Mouse (Mus musculus) hindbrain, embryonic 14.5 days (tissue): ENCODE data around the gene Nucb1. TPM values are rescaled to one million over a fixed set of nuclear protein-coding genes. Genes with fewer than 3 reads are reported as not detected.
"Not testable (repeated sequence)": the region's sequence is repeated elsewhere in the genome, so short reads cannot be mapped to it uniquely, and the experiment has no call there.

ENCODE experiments used
- ATAC-seq: fragments of 200-750 bp; cut with Nextera tagmentation; 2 replicates; pipeline ENCODE4 v1.8.0; 2017; ENCODE audit warnings: moderate number of reproducible peaks, mild to moderate bottlenecking, moderate TSS enrichment, moderate library complexity; ENCODE audit not compliant: low FRiP score
- DNase-seq: peaks from one replicate; pipeline ENCODE4 v3.0.0-alpha.2; 2015; ENCODE audit warnings: low spot score
- H3K27ac ChIP-seq: fragments of 300-500 bp; sonication (generic); 2 replicates; pipeline ENCODE4 v1.5.1; 2014; ENCODE audit warnings: mild to moderate bottlenecking, moderate library complexity
- H3K27me3 ChIP-seq: fragments of 300-500 bp; sonication (generic); 2 replicates; pipeline ENCODE4 v1.6.1; 2014; ENCODE audit warnings: mild to moderate bottlenecking, low read length, mixed read lengths; ENCODE audit not compliant: control insufficient read depth, insufficient read depth
- H3K36me3 ChIP-seq: fragments of 300-500 bp; sonication (generic); replicated peaks from 2 replicates; pipeline ENCODE4 v1.6.1; 2014; ENCODE audit not compliant: control insufficient read depth, insufficient read depth
- H3K4me1 ChIP-seq: fragments of 300-500 bp; sonication (generic); replicated peaks from 2 replicates; pipeline ENCODE4 v1.6.1; 2014; ENCODE audit warnings: antibody characterized with exemption, low read length, mixed read lengths; ENCODE audit not compliant: control insufficient read depth, insufficient read depth
- H3K4me2 ChIP-seq: fragments of 300-500 bp; sonication (generic); replicated peaks from 2 replicates; pipeline ENCODE4 v1.6.1; 2014; ENCODE audit warnings: mild to moderate bottlenecking, moderate library complexity
- H3K4me3 ChIP-seq: fragments of 300-500 bp; sonication (generic); replicated peaks from 2 replicates; pipeline ENCODE4 v1.5.1; 2014; ENCODE audit warnings: mild to moderate bottlenecking, low read length
- H3K9ac ChIP-seq: fragments of 300-500 bp; sonication (generic); 2 replicates; pipeline ENCODE4 v1.6.1; 2014
- H3K9me3 ChIP-seq: fragments of 300-500 bp; sonication (generic); 2 replicates; pipeline ENCODE4 v1.6.1; 2016; ENCODE audit warnings: low read length; ENCODE audit not compliant: control insufficient read depth
- WGBS: fragments of 180-500 bp; shearing (Covaris S2); extraction: QIAGEN DNeasy Blood & Tissue Kit; methylation state at CpG from one replicate; pipeline ENCODE4 v1.1.7; 2014; 5-methylcytosine and 5-hydroxymethylcytosine counted together
- polyA plus RNA-seq: library from polyadenylated mRNA; unstranded; fragments of >200 nt; fragmentation: Nextera tagmentation; extraction: Ambion mirVana; gene quantifications from 2 replicates; pipeline ENCODE4 v1.2.1, GENCODE M21; 2014

Gene Nucb1
- polyA plus RNA-seq, 1 experiment from 2014 or later: 121 TPM

DNA sequence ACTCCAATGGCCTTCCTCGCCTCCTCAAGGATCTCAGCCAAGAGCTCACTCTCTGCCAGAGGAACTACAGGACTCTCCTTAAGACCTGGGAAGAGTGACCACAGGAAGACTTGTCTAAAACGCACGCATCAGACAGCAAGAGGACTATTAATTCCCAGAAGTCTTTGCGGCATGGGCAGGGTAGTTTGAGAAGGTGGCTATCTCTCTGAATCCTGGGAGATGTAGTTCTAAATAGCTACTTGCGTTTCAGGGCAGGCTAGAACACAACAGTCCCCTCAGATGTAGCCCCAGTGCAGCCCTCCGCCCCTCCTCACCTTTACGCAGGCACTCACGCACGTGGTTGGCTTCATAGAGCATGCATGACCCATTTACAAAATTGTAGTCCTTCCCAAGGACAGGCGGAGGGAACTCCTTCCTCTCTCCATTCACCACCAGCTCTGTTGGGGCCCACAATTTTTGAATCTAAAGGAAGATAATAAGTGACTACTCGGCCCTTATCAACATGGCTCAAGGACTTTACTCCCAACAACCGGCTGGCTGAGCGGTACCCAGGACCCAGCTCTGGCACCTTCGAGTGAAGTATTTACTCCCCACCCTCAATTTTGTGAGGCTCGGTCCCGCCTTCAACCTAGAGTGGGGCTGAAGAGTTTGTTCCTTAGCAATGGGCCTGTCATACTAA is 34.8 kb downstream of the Nucb1 start:
- Histone ChIP-seq H3K4me1 (no peaks in the 10 kb centered on the region), H3K36me3 (no peaks in the 10 kb centered on the region), H3K4me3 (no peak overlapping the region), H3K27ac (no peak overlapping the region), H3K9me3 (no peaks in the 10 kb centered on the region), H3K9ac (no peak overlapping the region), H3K4me2 (peak overlapping the region; percentile 33; the same call in 1 of the 2 replicates), H3K27me3 (no peaks in the 10 kb centered on the region)
- ATAC-seq: no peak
- no peak for DNase-seq
- 79% methylated on average over 16 of the region's 16 CpGs for WGBS

DNA sequence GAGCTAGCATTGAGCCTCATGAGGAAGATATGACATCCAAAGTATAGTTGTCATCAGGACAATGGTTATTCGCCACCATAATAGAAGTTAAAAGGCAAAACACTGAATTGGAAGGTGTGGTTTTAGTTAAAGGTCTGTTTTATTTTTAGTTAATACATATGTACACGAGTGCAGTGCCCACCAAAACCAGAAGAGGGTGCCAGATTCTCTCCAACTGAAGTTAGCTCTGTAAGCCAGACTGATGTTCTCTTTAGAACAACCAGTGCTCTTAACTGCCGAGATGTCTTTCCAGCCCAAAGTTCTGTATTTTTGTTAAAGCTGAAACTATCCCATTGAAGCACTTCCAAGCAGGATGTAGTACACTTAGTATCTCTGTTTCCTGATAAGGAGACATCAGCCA is 39.3 kb downstream of the Nucb1 start:
- H3K9ac ChIP-seq: no peak overlapping the region
- no peaks in the 10 kb centered on the region for H3K36me3 ChIP-seq
- 12% methylated on average over 3 of the region's 3 CpGs for WGBS
- H3K4me3 ChIP-seq: no peak overlapping the region
- peak; percentile 91 for DNase-seq
- no peaks in the 10 kb centered on the region for H3K9me3 ChIP-seq
- H3K4me1 ChIP-seq: peaks cover 6% of the 10 kb centered on the region
- H3K27me3 ChIP-seq: no peaks in the 10 kb centered on the region
- H3K27ac ChIP-seq: no peak overlapping the region
- ATAC-seq: no peak
- no peak overlapping the region for H3K4me2 ChIP-seq

- Histone ChIP-seq H3K4me2 (peak overlapping the region; percentile 95), H3K27me3 (no peaks in the 10 kb centered on the region), H3K36me3 (peaks cover 35% of the 10 kb centered on the region), H3K9ac (peak overlapping the region; percentile 88), H3K4me1 (peaks cover 15% of the 10 kb centered on the region), H3K27ac (no peak overlapping the region), H3K9me3 (no peaks in the 10 kb centered on the region), H3K4me3 (peak overlapping the region; percentile 86)
- 37% methylated on average over 7 of the region's 7 CpGs for WGBS
- DNase-seq: no peak
- no peak; the same call in 1 of the 2 replicates for ATAC-seq
These were observed 43.0 kb downstream of the Nucb1 start for GRCm38 (mm10) chr7:45467090-45467670.

DNA sequence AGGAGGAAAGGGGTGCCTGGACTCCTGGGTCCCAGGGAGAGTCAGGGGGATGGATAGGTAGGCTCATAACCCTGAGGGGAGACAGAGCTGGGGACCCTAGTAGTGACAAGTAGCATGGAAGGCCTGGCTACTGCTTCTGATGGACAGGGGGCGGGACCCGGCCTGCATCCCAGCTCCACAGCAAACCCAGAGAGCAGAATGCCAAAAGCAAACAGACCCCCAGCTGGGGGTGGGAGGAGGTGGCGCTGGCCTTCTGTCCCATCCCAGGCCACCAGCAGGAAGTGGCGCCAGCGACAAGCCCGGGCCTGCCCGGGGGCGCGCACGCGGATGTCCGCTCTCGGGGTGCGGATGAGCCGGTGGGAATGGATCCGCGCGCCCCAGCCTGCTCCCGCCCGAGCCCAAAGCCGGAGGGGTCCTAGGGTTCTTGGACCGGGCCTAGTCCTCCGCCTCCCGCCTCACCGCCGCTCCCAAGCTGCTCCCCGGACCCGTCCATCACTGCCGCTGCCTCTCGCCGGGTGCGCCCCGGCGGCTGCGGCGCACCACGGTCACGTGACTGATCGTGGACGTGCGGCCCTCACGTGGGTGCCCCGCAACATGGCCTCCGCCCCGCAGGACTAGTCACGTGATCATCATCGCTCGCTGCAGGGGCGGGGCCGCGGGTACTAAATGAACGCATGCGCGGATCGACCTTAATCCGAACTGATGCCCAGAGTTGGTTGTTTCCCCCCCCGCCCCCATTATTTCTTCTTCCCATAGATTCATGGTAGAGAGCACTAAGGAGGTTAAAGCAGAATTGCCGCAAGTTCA is 43.7 kb downstream of the Nucb1 start, which contains the start of gene Bax:
TSS of gene Bax (minus strand) at position 616 of the 807 bp plus-strand sequence.
- under 1% methylated on average over 56 of the region's 58 CpGs for WGBS
- peak within 1 kb of the TSS; percentile 72; the same call in 1 of the 2 replicates for H3K27ac ChIP-seq
- H3K4me2 ChIP-seq: peak within 1 kb of the TSS; percentile 95
- DNase-seq (peak; percentile 98), ATAC-seq (peak; percentile 80)
- peak within 1 kb of the TSS; percentile 86 for H3K4me3 ChIP-seq
- peaks cover 15% of the 10 kb centered on the region for H3K4me1 ChIP-seq
- no peaks in the 10 kb centered on the region for H3K27me3 ChIP-seq
- H3K36me3 ChIP-seq: peaks cover 42% of the 10 kb centered on the region
- peak within 1 kb of the TSS; percentile 88 for H3K9ac ChIP-seq
- no peaks in the 10 kb centered on the region for H3K9me3 ChIP-seq

DNA sequence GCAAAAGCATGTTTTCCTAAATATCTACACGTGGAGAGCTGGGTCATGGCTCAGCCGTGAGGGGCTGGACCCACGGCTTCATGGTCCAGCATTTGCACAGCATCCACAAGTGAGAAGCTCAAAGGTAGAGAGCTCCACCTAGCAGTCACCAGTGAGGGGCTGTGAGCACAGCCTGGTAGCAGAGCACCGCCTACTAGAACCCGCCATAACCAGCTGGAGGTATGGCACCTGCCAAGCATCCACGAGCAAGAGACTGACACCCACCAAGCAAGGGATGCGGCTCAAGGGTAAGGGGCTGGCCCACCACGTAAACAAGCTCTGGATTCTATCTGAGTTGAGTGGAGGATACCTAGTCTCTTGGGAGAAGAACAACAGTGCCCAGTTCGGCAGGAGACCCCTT is 44.7 kb downstream of the Nucb1 start:
- H3K27me3 ChIP-seq: no peaks in the 10 kb centered on the region
- peak overlapping the region; percentile 88 for H3K9ac ChIP-seq
- H3K4me1 ChIP-seq: peaks cover 22% of the 10 kb centered on the region
- H3K27ac ChIP-seq: no peak overlapping the region
- 81% methylated on average over 9 of the region's 9 CpGs for WGBS
- peaks cover 43% of the 10 kb centered on the region for H3K36me3 ChIP-seq
- H3K4me3 ChIP-seq: peak overlapping the region; percentile 86
- ATAC-seq: no peak
- H3K4me2 ChIP-seq: peak overlapping the region; percentile 95
- DNase-seq: no peak
- H3K9me3 ChIP-seq: no peaks in the 10 kb centered on the region

DNA sequence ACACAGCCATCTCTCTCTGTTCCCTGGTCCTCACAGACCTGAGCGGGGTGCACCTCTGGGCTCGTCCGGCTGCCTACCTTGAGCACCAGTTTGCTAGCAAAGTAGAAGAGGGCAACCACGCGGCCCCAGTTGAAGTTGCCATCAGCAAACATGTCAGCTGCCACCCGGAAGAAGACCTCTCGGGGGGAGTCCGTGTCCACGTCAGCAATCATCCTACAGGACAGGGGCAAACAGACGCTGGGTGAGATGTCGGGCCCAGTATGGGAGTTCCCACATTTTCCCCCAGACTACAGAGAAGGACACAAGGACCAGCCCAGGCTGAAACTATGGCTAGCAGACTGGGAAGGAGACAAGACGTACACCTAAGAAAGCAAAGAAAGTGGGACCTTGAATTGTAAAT is 45.1 kb downstream of the Nucb1 start:
- Histone ChIP-seq H3K4me3 (peak overlapping the region; percentile 86; the same call in 1 of the 2 replicates), H3K36me3 (peaks cover 43% of the 10 kb centered on the region), H3K4me2 (peak overlapping the region; percentile 95), H3K9ac (peak overlapping the region; percentile 88; the same call in 1 of the 2 replicates), H3K27ac (no peak overlapping the region), H3K4me1 (peaks cover 27% of the 10 kb centered on the region), H3K9me3 (no peaks in the 10 kb centered on the region), H3K27me3 (no peaks in the 10 kb centered on the region)
- ATAC-seq: no peak
- DNase-seq: no peak
- 96% methylated on average over 12 of the region's 12 CpGs for WGBS

DNA sequence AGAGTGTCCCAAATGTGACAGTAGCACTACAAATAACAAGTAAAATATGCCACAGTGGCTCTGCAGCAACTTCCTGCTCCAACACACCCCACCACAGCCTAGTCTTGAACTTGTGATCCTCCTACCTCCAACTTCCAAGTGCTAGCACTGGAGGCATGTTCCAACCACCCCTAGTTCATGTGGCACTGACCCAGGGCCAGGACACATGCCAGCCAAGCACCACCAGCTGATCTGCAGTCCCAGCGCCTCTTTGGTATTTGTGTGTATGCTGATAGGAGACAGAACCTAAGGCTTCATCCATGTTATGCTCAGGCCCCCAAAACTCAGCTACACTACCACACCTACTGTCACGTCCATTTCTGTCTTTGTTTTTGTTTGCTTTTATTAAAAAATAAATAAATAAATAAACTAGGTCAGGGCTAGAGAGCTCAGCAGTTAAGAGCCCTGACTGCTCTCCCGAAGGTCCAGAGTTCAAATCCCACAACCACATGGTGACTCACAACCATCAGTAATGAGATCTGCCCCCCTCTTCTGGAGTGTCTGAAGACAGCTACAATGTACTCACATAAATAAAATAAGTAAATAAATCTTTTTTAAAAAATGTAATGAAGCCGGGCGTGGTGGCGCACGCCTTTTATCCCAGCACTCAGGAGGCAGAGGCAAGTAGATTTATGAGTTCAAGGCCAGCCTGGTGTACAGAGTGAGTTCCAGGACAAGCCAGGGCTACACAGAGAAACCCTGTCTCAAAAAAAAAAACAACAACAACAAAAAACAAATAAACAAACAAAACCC is 46.0 kb downstream of the Nucb1 start:
- no peak for ATAC-seq
- WGBS: 95% methylated on average over 7 of the region's 7 CpGs
- no peak overlapping the region for H3K4me3 ChIP-seq

GRCm38 (mm10) chr7:45462868-45463267 is 47.3 kb downstream of the Nucb1 start:
- H3K36me3 ChIP-seq: peaks cover 51% of the 10 kb centered on the region
- not testable (repeated sequence) for H3K27ac ChIP-seq, H3K4me2 ChIP-seq, H3K9ac ChIP-seq, DNase-seq, H3K9me3 ChIP-seq, ATAC-seq, H3K4me3 ChIP-seq, H3K27me3 ChIP-seq
- 81% methylated on average over 4 of the region's 4 CpGs for WGBS
- H3K4me1 ChIP-seq: peaks cover 33% of the 10 kb centered on the region

More for the DNA sequence above, 46.0 kb downstream of the Nucb1 start:
- H3K4me2 ChIP-seq: no peak overlapping the region
- no peaks in the 10 kb centered on the region for H3K27me3 ChIP-seq
- peaks cover 43% of the 10 kb centered on the region for H3K36me3 ChIP-seq
- peaks cover 27% of the 10 kb centered on the region for H3K4me1 ChIP-seq
- no peaks in the 10 kb centered on the region for H3K9me3 ChIP-seq
- no peak overlapping the region for H3K27ac ChIP-seq
- DNase-seq: no peak
- no peak overlapping the region for H3K9ac ChIP-seq
